Mouse (Mus musculus) limb, embryonic 14.5 days (tissue): ENCODE measurements around the gene Gbe1. TPM values are rescaled to one million over a fixed set of nuclear protein-coding genes. Genes with fewer than 3 reads are reported as not detected.

Experiments used
- ATAC-seq: fragments of 200-750 bp; cut with Nextera tagmentation; 2 replicates; pipeline ENCODE4 v1.8.0; 2017; ENCODE audit warnings: low read depth, moderate number of reproducible peaks, moderate TSS enrichment; ENCODE audit not compliant: low FRiP score
- DNase-seq: peaks from one replicate; pipeline ENCODE4 v3.0.0-alpha.2; 2015; ENCODE audit warnings: low spot score
- H3K27ac ChIP-seq: fragments of 300-500 bp; sonication (generic); replicated peaks from 2 replicates; pipeline ENCODE4 v1.5.1; 2014; ENCODE audit warnings: low read depth, mild to moderate bottlenecking, low read length, moderate library complexity, mixed read lengths
- H3K27me3 ChIP-seq: fragments of 300-500 bp; sonication (generic); 2 replicates; pipeline ENCODE4 v1.6.1; 2014; ENCODE audit warnings: low read length, mixed read lengths; ENCODE audit not compliant: control insufficient read depth, insufficient read depth
- H3K36me3 ChIP-seq: fragments of 300-500 bp; sonication (generic); 2 replicates; pipeline ENCODE4 v1.6.1; 2014; ENCODE audit warnings: mild to moderate bottlenecking, low read length, moderate library complexity, mixed read lengths; ENCODE audit not compliant: control insufficient read depth, insufficient read depth
- H3K4me1 ChIP-seq: fragments of 300-500 bp; sonication (generic); 2 replicates; pipeline ENCODE4 v1.6.1; 2014; ENCODE audit warnings: antibody characterized with exemption, low read length, mixed read lengths; ENCODE audit not compliant: control insufficient read depth, insufficient read depth
- H3K4me2 ChIP-seq: fragments of 300-500 bp; sonication (generic); replicated peaks from 2 replicates; pipeline ENCODE4 v1.6.1; 2014; ENCODE audit warnings: low read depth, mild to moderate bottlenecking, low read length, moderate library complexity; ENCODE audit not compliant: severe bottlenecking
- H3K4me3 ChIP-seq: fragments of 300-500 bp; sonication (generic); replicated peaks from 2 replicates; pipeline ENCODE4 v1.5.1; 2014; ENCODE audit warnings: low read length
- H3K9ac ChIP-seq: fragments of 300-500 bp; sonication (generic); 2 replicates; pipeline ENCODE4 v1.6.1; 2014; ENCODE audit warnings: mild to moderate bottlenecking, low read depth, low read length, moderate library complexity; ENCODE audit not compliant: severe bottlenecking
- H3K9me3 ChIP-seq: fragments of 300-500 bp; sonication (generic); 2 replicates; pipeline ENCODE4 v1.6.1; 2016; ENCODE audit warnings: low read length; ENCODE audit not compliant: control insufficient read depth
- POLR2A ChIP-seq: fragments of 200-500 bp; IDR thresholded peaks from 2 replicates; pipeline ENCODE4 v1.8.0; 2012; ENCODE audit warnings: inconsistent platforms, mild to moderate bottlenecking, moderate library complexity, borderline replicate concordance; ENCODE audit not compliant: insufficient read depth, insufficient read length; ENCODE audit errors: extremely low read depth
- WGBS: fragments of 180-500 bp; shearing (Covaris S2); extraction: QIAGEN DNeasy Blood & Tissue Kit; methylation state at CpG from one replicate; pipeline ENCODE4 v1.1.7; 2014; 5-methylcytosine and 5-hydroxymethylcytosine counted together
- polyA plus RNA-seq, 2 experiments: library from polyadenylated mRNA; depleted of rRNA in 1 of 2; stranded (reverse) in 1 of 2; unstranded in 1 of 2; fragments of >200 nt; fragmentation: Nextera tagmentation in 1 of 2; extraction: Ambion mirVana in 1 of 2; gene quantifications; 2 replicates each; pipeline versions ENCODE4 v1.2.1 to v1.2.3; 2012 to 2014

Gbe1 gene
- polyA plus RNA-seq, 2 experiments = 7.0 to 14.1 TPM

GRCm38 (mm10) chr16:70618168-70618567 is 304.4 kb downstream of the Gbe1 start:
- H3K4me3 ChIP-seq = no peak overlapping the region
- no peak overlapping the region for H3K27ac ChIP-seq
- ATAC-seq = no peak
- 64% methylated on average over 3 of the region's 3 CpGs for WGBS
- H3K36me3 ChIP-seq = no peaks in the 10 kb centered on the region
- no peaks in the 10 kb centered on the region for H3K9me3 ChIP-seq
- H3K4me1 ChIP-seq = no peaks in the 10 kb centered on the region
- DNase-seq = no peak
- H3K9ac ChIP-seq = no peak overlapping the region
- no peak overlapping the region for H3K4me2 ChIP-seq
- no peak for TF ChIP-seq POLR2A
- H3K27me3 ChIP-seq = no peaks in the 10 kb centered on the region
